Mouse (Mus musculus) natural killer cell, adult 2 months (primary cell): Measurements from ENCODE around the gene Cd300lg.

ENCODE experiments used
- DNase-seq, 2 experiments: peaks; one replicate each; pipeline ENCODE4 v3.0.0; 2022; ENCODE audit warnings: low spot score in 2 of 2

Cd300lg gene

DNA sequence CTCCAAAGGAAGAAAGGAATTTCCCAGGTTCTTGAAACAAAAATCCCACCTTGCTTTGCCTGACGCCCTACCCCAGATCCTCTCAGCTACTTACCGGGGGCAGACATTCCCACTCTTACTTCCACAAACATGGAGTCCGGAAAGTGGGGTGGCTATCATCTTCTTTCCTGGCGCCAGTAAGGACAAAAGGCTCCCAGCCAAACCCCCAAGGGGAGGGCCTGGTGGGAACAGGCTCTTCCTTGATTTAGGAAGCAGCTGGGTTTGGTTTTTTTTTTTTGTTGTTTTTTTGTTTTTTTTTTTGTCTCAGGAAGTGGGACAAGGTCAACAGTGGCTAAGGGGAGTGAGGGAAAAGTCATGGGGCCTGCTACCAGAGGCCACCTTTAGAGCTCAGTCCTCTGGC, 10.2 kb downstream of the Cd300lg start:
- no peak for DNase-seq

DNA sequence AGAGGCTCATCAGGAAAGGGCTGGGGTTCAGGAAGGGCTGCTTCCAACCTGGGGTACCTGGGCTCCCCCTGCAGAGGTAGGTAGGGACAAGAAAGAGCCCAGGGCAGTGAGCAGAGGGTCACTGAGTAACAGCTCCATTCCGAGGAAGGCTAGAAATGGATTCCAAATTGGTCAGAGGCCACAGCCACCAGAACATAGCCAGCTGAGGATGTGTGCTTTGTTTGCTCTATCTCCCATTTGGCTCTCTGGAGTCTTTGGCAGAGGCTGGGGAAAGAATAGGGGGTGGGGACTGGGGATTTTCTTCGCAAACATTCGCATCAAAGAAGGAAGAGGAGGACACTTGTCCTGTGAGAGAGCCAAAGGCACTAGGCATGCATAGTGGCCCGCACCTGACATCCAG, 10.6 kb downstream of the Cd300lg start:
- no peak for DNase-seq

DNA sequence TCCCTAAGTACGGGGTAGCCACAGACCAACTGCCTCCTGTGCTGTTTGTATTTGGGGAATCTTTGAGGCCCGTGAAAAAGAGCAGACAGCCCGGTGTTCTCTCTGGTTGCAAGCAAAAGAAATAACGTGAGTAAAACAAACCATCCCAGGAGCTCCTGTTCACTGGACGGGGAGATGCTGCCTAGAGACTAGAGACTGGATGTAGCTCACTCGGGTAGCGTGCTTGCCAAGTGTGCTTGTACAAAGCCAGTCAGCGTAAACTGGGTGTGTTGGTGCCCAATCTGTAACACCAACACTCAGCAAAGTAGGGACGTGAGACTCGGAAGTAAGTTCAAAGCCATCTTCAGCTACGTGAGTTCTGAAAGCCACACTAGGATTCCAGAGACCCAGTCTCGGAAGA, 11.4 kb downstream of the Cd300lg start:
- DNase-seq, result no peak

DNA sequence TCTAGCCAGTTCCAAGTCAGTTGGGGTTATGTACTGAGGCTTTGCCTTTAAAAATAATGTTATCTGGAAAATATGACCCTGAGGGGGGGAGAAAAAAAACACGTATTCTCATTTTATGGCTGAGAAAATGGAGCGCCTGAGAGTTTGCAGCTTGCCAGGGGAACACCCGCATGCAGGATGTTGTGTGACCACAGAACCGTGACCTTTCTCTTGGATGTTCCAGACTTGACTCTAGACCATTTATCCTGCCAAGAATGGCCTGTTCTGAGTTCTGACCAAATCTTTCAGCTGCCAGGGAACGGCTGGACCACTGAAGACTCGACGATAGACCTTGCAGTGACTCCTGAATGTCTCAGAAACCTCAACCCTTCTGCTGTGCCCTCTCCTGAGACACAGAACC, 11.9 kb downstream of the Cd300lg start:
- no peak for DNase-seq

- DNase-seq, result peak in 1 of 2 experiments; percentile 41
Measured at GRCm38 (mm10) chr11:102053847-102054246, 12.5 kb downstream of the Cd300lg start.

DNA sequence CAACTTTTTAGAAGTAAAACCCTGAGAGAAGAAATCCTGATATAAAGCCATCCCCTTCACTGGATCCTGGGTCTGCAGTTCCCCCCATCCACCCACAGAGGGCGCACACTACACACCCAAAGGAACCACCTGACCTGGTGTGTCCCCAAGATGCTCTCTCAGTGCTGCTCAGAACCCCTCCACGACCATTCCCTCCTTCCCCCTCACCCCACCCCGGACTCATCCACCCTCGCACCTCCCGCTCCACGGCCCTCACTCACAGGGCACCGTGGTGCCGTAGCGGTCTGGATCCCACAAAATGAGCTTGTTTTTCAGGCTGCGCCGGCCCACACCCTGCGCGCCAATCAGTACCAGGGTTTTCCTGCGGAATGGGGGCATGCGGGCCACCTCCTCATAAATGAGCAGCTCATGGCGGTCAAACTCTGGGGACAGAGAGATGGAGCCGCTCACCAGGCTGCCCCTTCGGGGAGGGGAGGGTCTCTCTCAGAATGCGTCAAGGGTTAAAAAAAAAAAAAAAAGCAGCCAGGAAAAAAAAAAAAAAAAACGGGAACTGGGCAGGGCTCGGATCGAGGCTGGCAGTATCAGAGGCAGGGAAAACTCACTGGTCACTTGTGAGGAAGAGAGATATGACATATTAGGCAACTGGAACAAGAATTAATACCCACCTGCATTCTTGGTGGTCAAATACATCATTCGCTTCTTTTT, 20.1 kb downstream of the Cd300lg start:
- DNase-seq, result peak; percentile 29 to 58

DNA sequence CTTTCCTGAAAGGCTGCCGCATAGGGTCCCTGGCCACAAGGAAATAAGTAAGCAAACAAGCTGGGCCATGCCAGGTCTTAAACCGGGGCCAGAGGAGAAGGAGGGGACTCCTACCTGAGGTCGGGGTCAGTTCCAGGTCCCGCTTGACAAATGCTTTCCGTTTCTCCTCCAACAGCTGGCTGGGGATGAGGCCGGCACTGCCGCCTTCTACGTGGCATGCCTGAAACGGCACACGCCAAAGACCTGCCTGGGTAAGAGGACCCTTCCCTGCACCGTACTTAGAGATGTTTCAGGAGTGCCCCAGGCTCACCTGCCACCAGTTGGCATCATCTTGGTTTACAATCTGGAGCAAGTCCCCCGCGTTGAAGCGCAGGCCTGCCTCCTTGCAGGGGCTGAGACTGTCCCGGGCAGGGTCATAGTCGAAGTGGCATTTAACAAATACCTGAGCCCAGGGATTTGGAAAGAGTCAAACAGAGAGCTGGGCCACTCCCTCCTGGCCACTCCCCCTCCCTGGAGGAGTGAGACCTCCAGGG, 20.7 kb downstream of the Cd300lg start:
- DNase-seq, result no peak

DNA sequence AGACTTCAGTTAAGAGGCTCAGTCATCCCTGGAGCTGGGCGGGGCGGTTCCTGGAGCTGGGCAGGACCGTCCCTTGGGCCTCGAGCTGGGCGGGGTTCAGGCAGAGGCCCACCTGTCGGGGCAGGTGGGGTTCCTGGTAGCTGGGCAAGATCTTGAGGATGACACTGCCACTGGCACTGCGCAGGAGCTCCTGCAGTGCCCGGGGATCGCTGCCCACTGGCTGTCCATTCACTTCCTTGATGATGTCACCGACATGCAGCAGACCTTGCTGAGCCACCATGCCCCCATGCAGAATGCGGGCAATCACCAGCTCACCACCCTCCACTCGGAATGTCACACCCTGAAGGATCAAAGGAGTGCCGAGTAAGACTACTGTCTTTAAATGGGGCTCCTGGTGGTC, 21.8 kb downstream of the Cd300lg start:
- DNase-seq, result no peak

- DNase-seq, result no peak
Measured at GRCm38 (mm10) chr11:102068969-102069368, 27.7 kb downstream of the Cd300lg start.

- DNase-seq, result no peak
Measured at GRCm38 (mm10) chr11:102069633-102070032, 28.3 kb downstream of the Cd300lg start.

DNA sequence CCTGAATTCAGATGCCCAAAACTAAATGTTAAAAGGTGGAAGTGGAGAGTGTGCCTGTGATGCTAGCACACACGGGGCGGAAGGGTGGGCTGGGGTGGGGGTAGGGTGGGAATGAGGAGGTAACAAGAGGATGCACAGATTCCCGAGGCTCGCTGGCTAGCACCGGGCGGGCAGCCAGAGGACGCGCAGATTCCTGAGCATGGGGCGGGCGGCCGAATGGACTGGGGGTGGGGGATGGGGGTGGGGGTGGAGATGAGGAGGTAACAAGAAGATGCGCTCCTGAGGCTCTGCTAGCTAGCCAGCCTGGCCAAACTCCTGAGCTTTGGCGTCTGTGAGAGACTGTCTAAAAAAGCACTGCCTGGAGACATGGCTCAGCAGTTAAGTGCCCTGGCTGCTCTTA, 29.1 kb downstream of the Cd300lg start:
- DNase-seq, result no peak

DNA sequence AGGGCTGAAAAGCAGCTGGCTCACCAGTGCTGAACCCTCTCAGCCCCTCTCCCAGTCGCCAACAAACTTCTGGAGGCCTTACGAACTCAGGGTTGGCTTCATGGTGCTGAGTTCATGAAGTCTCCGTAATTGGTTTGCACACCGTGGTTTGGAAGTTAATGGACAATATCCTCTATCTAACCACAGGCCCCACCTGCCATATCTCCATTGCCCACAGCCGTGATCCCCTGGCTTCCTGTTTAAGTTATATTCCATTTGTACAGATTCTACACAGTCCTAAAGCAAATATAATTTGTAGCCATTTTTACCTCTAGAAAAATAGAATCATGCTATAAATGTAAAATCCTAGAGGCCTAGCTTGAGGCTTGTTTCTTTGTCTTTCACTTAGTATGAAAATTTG, 31.4 kb downstream of the Cd300lg start:
- DNase-seq, result no peak

GRCm38 (mm10) chr11:102073722-102074121, 32.4 kb downstream of the Cd300lg start:
- DNase-seq, result no peak

GRCm38 (mm10) chr11:102082322-102082721, 41.0 kb downstream of the Cd300lg start:
- DNase-seq, result no peak

- DNase-seq, result no peak
Measured at GRCm38 (mm10) chr11:102083193-102083592, 41.9 kb downstream of the Cd300lg start.

- DNase-seq, result no peak
Measured at GRCm38 (mm10) chr11:102084159-102084558, 42.9 kb downstream of the Cd300lg start.

- DNase-seq, result no peak
Measured at GRCm38 (mm10) chr11:102086331-102086730, 45.0 kb downstream of the Cd300lg start.

DNA sequence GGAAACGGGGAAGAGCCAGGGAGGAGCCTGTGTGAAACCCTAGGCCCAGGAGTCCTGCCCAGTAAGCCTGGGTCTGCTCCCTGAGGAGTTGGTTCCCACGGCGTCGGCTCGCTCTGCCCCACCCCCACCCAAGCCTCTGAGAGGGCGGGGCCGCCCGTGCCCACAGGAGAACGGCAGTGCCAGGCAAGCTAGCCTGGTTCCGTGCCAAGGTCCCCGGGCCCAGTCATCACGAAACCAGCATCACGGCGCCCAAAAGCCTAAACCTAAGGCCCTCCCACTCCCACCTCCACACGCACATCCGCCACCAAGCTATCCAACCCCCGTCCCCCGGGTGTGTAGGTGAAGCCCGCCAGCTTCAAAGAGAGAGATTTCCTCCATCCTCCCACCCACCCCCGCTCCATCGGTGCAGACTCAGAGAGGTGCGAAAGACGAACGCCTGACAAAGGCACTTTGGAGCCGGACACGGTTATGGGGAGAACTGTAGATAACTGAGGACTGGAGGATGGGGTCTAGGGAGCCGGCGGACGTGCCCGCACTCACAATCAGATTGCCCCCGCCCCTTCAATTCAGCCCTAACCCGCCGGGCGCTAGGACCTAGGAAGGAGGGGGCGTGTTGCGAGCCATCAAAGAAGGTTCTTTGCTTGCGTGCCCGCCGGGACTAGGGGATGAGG, 45.9 kb downstream of the Cd300lg start:
- peak; percentile 61 to 65 for DNase-seq

DNA sequence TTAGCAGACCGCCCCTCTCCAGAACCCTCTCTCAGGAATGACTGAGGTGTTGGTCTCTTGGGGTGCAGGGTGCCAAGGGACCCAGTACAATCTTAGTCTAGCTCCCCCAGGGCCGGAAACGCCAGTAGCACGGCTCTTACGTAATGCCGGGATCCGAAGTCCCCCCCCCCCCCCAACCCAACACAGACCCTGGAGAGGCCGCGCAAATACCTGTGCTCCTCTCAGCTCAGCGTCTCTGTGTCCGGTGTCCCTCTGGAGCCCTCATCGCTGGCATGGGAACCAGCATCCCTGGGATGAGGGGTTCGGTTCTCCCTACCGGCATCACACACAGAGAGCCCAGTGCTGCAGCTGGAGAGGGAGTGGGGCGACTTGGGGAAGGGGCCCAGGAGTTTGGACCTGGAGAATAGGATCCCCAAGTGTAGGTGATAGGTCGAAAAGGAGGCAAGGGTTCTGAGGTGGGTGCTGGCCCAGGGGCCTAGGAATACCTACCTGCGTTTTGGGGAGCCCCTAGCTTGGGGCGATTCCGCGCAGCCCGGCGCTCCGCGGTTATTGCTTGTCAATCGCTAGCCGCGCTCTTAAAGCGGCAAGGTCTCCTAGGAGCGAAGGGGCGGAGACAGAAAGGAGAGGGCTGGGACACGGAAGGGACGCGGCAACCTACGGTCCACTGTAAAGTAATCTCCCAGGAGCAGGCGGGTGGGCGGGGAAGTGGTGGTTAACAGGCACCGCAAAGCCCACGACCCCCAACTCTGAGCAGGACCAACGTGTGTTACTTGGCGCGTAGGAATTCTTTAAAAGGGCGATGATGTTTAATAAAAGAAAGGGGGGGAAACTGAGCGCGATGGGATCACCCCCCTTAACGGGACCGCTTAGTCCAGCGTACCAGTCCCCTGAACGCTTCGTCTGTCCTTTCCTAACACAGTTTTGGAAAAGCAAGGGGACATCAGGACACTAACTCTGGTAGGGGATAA, 46.9 kb downstream of the Cd300lg start, which contains the start of gene Mpp2:
Gene Mpp2, minus strand, starts transcription at position 585 of the 968 bp plus-strand sequence.
- DNase-seq, result no peak

DNA sequence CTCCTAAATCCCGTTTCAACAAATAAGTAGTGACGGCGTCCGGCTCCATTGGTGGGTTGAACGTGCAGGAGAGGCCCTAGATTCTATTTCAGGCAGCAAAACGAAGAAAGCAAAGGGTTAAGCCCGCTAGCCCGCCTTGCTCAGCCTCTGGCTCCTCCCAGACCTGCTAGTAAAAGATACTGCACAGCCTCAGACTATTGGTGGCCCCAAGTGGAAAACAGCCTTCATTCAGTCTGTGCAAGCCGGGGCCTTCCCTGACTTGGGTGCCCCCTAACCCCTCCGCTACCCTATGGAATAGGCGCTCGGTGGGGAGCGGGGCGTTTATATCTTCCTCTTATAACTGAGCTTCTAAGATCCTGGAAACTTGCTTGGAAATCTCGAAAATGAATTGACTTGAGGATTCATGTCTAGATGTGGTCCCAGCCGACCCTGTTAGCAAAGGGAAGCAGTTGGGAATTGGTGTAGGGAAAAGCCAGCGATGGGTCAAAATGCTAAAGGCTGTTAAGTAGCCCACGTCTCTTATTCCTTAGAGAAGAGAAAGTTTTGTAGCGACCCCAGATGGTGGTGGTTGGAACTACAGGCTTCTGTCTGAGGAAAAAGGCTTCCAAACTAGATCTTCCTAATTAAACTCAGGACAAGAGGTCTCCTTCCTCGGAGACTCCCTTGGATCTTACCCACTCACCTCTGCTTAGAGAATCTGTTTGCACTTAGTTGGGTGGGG, 47.9 kb downstream of the Cd300lg start:
- no peak for DNase-seq

DNA sequence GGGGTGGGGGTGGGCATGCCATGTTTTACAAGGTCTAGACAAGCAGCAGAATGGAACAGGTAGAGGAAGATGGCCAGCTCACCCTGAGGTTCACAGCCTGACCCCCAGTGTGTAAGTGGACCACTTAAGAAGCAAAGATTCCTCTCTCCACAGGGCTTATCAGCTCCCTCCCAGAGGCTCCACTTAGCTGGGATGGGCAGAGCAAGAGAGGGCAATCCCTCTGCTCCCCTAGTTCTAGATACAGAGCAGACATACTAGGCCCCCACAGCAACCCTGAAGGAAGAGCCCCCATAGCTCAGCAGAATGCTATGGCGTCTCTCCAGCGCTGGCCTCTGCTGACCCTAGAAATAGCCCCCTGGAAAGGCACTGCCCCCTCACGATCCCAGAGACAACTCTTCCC, 54.4 kb downstream of the Cd300lg start:
- DNase-seq, result no peak
